Mouse (Mus musculus): ENCODE data around the gene Prtg.

The Prtg gene

DNA sequence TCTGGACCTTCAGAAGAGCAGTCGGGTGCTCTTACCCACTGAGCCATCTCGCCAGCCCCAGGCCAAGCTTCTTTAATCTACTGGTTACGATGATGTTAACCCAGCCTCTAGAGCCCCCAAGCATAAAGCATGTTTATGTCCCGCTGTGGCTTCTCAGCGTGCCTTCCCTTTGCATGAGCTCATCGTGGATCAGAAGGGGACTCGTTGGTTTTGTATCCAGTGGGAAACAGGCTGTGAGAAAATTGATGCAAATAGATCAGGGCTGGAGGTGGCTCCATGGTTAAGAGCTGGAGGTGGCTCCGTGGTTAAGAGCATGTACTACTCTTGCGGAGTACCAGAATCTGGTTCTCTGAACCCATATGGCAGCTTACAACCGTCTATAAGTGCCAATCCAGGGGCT lies 54.6 kb downstream of the Prtg start:
- no peak for DNase-seq (ENCODE audit: low spot score in 2 of 2)

DNA sequence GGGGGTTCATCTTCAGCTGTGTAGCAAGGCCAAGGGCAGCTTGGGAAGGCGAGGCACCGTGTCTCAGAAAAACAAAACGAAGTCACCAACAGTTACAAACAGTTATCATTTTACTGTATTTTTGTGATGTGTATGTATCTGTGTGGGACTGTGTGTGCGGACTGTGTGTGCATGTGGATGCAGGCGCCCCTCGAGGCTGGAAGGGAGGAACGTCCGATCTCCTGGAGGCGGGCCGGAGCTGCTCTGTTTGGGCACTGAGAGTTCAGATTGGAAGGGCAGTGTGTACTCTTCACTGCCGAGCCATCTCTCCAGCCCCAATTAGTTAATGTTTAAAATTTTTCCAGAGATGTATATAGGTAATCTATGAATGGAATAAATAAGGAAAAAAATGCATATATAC lies 55.5 kb downstream of the Prtg start:
- no peak for DNase-seq (ENCODE audit: low spot score in 2 of 2)

DNA sequence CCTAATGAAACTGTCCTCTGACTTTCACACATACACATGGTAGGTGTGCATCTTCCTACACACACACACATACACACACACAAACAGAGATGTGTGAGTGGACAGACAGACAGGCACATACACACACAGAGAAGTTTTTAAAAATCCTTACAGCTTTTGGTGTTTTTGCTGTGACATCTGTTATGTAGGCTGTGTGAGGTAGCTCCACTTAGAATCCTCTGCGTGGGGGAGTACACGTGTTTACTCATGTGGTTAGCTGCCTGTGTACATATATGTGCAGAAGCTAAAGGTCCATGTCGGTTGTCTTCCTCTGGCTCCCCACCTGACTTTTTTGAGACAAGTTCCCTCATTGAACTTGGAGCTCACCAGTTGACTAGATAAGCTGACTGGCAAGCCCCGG lies 56.3 kb downstream of the Prtg start:
- no peak for DNase-seq (ENCODE audit: low spot score in 2 of 2)

DNA sequence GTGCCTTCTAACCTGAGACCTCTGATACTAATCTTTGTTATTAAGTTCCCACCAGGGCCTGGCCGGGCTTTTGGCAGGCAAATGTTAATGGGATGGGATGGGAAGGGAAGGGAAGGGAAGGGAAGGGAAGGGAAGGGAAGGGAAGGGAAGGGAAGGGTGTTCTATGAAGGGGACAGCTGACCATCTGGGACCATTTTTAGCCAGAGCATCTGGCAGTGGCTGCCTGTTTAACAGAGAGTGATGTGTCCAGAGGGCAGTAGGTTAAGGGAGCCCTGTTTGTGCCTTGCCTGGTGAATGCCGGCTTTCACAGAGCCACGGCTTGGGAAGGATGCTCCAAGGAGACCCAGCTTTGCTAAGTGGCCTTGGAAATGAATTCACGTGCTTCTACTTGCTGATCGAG lies 57.1 kb downstream of the Prtg start:
- no peak for DNase-seq (ENCODE audit: low spot score in 2 of 2)

DNA sequence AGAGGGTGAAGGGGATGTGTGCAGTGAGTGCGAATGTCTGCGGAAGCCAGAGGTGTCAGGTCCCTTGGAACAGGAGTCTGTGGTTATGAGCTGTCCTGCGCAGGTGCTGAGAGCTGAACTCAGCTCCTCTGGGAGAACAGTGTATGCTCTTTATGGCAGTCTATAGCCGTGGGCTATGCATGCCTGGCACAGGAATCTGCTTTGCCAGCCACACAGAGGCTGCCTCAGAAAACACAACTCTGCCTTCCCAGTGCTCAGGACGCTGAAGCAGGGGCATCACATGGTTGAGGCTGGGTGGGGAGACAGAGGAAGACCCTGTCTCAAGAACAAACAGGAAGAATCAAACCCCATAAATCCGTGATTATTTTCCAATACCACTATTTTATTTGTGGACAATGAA lies 60.8 kb downstream of the Prtg start:
- DNase-seq (ENCODE audit: low spot score in 2 of 2): no peak

DNA sequence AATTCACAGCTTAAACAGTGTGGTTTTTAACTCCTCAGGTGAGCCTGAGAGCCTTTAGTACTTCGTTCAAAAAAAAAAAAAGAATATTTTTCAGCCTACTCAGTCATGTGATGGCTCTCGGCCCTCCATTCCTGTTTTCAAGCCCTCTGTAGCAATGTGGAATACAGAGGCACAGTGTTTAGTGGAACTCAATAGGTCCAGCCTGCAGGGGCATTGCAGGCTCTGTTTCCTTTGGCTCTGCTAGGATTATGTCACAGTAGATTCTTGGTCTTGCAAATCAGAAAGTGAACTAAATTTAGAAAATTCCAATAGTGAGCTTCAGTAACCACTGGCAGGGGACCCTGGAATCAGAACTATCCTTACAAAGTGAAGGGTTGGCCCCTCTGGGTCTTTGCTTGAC lies 62.1 kb downstream of the Prtg start:
- no peak for DNase-seq (ENCODE audit: low spot score in 2 of 2)

DNA sequence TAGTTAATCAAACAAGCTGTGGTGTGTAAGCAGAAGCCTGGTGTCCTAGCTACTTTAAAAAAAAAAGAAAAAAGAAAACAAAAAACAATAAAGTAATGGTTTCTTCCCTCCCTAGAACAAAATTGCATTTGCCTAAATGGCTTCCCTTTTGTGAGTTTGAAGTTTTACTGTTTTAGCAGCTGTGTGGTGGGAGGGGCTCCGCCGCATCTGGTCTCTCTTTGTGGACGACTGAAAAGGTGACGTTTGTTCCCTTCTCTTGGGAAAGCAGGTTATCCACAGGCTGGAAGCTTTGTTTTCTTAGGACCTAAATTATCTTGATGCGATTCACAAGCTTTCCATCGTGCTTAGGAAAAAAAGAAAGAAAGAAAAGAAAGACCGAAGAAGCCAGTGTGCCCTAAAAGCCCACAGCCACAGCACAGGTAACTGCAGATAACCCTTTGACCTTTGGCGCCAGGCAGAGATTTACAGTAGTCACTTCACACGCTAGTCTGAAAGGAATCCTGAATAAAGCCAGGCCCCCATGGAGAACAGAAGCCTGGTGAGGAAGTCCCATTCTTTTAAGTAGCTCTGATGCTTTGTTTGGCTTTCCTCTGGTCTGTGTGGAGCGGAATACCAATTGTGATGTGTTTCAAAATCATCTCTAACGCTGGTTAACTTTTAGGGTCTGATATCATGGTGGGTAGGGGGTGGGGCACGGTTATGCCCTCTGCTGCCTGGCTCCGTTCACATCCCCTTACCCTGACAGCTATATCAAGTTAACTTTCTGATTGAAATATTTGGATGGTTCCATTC lies 65.0 kb downstream of the Prtg start:
- no peak for DNase-seq (ENCODE audit: low spot score in 2 of 2)

DNA sequence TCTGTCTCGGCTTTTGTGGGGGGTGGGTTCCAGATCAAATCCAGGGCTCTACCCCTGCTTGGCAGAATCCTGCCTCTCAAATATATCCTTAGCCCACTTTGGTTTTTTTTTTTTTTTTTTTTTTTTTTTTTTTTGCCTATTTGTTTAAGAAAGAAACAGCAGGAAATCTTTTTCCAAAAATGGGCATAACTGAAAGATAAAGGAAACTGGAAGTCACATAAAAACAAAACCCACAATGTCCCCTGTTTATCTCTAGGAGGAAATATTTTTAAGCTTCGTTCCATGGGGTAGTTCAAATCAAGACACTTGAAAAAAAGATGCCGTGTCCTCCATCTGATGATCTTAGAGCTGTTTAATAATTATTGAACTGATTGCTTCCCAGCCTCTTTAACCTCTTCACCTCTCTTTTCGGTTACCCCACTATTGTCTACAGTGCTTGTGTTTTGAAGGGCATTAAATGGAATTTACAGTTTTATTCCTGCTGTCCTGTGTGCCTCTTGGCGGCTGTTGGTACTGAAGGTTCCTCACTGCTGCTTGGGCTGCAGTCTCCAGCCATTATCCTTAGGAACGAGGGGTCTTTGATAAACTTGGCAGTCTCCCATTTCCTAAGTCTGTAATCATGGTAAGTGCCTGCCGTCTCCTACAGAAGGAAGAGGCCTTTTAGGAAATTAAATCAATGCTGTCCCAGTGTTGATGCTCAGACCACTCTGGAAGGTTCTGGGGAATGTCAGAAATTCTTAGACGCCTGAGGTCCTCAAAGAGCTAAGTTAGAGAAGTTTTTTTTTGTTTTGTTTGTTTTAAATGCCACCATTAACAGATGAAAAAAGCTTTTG lies 65.8 kb downstream of the Prtg start:
- no peak for DNase-seq (ENCODE audit: low spot score in 2 of 2)

DNA sequence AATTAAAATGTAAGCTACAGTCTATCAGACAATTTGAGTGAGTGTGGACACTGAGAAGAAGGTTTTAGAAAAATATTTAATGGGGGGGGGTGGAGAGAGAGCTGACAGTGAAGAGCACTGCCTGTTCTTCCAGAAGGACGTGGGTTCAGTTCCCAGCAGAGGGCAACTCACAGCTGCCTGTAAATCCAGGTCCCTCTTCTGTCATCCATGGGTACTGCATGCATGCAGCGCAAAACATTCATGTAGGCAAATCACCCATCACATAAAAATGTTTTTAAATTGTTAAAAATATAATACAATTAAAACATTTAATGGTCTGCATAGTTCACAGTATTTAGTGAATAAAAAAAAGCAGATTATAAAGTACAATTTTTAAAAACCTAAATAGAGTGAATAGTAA lies 69.2 kb downstream of the Prtg start:
- DNase-seq (ENCODE audit: low spot score in 2 of 2): no peak

DNA sequence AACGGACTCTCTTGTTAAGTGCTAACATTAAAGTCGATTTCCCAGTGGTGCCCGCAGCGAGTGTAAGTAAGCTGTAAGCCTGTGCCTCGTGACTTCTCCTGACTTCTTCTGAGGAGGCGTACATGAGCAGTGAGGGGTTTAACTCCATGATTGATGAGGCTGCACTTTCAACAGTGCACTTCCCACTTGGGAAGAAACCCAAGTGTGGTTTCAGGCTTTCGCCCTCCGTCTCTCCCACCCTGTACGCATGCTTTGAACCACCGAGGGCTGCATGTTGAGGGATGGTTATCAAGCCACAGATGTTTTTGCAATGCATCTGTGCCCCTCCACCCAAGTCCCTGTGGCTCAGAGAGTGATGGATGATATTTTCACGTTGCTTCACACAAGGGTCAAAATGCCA lies 71.2 kb downstream of the Prtg start:
- DNase-seq (ENCODE audit: low spot score in 2 of 2): no peak

DNA sequence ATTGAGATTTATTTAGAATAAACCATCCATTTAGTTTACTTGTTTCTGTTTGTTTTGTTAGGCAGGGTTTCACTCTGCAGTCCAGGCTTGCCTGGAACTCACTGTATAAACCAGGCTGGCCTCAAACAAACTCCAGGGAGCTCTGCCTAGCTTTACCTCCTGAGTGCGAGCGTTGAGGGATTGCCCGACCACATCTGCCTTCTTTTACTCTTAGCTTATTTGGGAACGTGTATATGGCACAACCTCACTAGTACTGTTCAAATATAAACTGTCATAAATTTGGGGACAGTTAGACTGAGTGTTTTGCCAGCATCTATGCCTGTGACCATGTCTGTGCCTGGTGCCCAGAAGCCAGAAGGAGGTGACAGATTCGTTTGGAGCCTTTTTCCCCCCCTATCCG lies 72.0 kb downstream of the Prtg start:
- no peak for DNase-seq (ENCODE audit: low spot score in 2 of 2)

DNA sequence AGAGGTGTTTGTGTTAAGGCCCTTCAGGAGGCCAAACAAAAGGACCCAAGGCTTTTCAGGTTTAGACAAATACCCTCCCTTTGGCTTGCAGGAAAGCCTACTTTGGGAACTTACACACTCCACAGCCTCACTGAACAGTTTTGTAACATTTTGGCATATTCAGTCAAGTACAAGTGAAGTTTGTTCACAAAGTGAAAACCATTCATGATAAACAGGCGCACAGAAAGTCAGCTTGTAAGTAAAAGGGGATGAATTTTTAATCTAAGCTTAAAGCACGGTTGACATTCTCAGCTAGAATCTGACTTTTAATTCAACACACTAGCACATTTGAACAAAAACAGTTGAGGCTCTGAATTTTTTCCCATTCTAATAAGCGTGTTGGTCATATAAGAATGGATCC lies 72.9 kb downstream of the Prtg start:
- no peak for DNase-seq (ENCODE audit: low spot score in 2 of 2)

DNA sequence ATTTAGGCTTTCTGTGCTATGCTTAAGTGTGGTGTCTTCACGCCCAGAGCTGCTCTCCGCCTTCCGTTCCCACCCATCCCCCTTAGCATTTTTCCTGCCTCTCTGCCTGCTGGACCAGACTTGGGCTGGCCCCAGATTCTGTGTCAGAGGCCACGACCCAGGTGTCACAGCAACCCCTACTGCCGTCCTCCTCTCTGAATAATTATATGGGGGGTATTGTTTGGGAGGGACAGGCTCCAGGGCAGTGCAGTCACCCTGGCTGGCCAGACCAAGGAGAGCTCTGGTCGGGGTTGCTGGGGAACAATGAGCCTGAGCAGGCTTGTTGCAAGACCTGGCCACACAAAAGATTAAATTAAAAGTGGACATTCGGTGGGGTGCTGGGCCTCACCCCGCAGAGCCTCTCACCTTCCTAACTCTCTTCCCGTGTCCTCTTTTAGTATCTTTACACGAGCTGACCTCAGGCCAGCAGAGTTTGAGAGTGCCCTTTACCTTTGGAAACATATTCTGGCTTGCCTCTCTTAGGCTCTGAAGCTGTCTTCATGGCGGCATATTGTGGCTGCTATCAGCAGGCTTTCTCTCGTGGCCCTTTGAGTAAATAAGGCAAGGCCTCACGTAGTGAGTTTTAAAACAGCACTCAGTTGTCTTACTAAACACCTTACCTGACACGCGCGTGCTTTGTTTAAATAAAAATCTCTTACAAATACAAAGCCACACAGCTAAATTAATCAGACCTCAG lies 73.7 kb downstream of the Prtg start:
- DNase-seq (ENCODE audit: low spot score in 2 of 2): no peak

DNA sequence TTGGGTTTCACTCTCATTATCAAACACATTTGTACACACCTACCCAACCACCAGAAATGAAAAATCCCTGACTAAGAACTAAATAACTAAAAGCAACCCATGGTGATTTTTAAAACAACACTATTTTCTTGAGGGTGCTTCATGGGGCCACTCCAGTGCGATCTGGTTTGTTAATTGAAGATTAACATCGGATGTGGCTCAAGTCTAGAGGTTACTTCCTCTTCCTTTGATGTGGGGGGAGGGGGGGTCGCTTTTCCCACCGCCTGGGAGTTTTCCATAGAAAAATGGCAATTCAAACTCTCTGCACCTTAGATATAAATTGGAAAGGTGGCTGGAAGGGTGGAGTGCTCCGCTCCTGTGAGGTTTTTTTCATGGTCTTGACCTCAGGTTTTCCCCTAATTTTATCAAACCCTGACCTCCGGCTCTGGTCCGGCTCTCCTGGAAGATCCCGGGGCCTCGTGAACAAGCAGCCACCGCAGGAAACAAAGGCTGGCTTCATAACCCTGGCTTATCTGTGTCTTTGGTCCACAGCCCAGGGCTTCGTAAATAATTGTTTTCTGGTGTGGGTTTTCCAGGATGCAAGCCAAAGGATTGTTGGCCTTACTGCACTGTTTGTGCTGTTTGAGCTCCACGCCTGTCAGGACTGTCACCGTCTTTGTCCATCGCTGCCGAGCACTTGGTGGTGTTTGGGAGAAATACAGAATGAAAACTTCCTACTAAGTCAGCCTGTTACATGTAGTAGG lies 74.5 kb downstream of the Prtg start:
- DNase-seq (ENCODE audit: low spot score in 2 of 2): peak in 1 of 2 experiments; percentile 7

DNA sequence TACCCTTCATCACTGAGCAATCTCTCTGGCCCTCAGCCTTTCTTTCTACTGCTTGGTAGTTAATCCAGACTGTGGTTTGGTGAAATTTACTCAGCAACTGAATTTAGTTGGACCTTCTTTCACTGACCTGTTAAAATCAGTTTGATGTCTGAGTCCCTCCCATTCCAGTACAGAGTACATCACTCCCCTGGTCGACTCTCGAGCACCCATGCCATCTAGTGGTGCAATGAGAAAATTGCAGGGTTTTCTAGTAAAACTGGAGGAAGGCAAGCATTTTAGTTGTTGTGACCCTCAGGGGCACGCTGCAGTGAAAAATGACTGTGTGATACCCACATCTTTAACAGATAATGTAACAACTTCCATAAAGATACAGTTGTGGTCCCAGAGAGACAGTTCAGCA lies 77.3 kb downstream of the Prtg start:
- peak; percentile 5 to 19 for DNase-seq (ENCODE audit: low spot score in 2 of 2)

DNA sequence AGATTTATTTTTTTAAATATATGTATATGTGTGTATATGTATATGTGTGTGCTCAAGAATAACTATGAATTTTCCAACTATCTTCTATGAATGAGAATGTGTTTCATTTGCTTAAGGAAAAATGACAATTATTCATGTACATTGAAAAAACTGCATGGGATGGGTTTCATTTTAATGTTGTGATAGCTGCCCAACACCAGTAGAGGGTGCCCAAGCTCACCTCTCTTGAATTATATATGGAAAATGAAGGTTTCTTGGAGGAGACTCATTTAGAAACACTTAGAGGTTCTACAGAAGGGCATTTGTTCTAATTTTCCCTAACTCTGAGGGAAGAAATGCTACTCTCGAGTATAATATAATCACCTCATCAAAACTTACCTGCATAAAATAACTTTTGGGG lies 83.1 kb downstream of the Prtg start:
- no peak for DNase-seq (ENCODE audit: low spot score in 2 of 2)

DNA sequence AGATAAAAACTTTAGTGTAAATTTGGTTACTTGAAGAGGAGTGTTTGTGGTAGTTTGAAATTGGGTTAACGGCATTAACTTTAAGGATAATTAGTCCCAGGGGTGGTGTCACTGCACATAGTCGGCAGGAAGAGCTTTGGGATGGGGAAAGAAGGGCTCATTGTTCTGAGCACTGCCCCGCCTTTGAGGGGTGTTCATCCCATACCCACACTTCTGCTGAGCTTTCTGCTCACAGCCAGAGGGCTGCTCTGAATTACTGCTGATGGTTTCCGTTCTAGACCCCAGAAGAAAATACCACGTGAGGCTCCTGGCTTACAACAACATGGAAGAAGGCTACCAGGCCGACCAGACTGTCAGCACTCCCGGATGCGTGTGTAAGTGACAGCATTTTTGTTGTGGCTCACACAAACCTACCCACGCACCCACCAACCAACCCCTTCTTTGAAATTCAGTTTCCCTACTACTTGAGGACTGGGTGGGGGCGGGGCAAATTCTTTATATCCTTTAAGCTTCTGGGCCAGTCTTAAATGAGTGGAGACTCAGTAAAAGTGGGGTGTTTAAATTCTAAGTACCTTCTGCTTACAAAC lies 83.9 kb downstream of the Prtg start:
- no peak for DNase-seq (ENCODE audit: low spot score in 2 of 2)

DNA sequence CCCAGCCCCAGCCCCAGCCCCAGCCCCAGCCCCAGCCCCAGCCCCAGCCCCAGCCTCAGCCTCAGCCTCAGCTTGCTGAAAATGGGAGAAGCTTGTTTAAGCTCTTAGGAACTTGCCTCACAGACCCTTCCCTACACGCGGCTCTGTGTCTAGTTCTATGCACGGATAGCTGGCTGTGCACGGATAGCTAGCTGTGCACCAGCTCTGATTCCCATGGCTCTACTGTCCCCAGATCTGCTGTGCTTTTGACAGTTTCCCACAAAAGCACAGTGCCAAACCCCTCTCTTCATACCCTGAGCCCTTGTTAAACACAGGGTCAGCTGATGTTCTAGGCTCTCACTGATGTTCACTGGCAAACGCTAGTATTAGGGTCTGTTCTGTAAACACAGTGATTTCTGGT lies 86.1 kb downstream of the Prtg start:
- no peak for DNase-seq (ENCODE audit: low spot score in 2 of 2)

DNA sequence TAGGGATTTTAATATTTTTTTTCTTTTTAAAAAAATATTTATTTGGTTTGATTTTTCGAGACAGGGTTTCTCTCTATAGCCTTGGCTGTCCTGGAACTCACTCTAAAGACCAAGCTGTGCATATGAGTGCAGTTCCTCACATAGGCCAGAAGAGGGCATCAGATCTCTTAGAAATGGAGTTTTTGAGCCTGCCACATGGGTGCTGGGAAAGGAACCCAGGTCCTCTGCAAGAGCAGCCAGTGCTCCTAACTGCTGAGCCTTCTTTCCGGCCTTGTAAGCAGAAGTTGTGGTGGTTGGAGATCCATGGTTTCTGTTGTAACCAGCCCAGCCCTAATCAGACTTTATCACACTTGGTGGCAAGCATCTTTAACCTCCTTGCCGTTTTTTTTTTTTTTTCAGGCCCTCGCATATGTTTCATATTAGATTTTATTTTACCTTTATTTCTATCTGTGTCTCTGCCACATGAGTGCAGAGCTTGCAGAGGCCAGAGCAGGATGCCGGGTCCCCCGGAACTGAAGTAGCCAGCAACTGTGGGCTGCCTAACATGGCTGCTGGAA lies 88.2 kb downstream of the Prtg start:
- no peak for DNase-seq (ENCODE audit: low spot score in 2 of 2)

DNA sequence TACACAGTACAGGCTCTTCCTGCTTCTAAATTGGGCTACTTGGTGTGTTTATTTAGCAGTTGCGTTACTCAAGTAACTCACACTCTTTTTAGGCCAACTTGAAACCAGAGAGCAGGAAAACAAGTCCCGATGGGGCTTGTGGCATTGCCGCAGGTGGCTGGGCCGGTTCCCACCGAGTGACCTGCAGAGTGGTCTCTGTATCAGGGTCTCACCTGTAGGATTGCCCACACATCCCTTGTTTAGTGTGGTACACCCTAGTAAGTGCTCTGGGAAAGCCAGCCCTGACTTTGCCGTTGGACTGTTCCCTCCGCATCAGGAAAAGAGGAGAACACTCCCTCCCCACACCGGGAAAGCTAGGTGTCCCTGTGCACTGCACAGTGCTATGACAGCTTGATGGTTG lies 95.4 kb downstream of the Prtg start:
- no peak for DNase-seq (ENCODE audit: low spot score in 2 of 2)

DNA sequence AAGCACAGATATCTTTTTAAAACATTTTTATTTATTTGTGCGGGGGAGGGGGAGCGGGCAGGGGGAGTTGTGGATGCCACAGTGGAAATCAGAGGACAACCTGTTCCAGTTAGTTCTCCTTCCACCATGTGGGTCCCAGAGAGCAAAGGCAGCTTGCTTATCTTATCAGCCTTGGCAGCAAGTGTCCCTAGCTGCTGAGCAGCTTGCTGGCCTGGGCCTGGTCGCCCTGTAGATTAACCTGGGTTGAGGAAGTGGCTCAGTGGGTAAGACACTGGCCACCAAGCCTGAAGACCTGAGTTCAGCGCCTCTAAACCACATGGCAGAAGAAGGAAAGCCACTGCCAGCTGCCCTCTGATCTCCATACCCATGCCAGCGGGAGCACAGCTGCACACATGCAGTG lies 95.9 kb downstream of the Prtg start:
- no peak for DNase-seq (ENCODE audit: low spot score in 2 of 2)
